Mouse (Mus musculus) bone marrow macrophage, adult 2 months (primary cell): ENCODE measurements around the gene Ralgps1. TPM values are rescaled to one million over a fixed set of nuclear protein-coding genes. Genes with fewer than 3 reads are reported as not detected.
A peak's percentile ranks its signal among the peaks of the same experiment; 100 is the strongest.

Source experiments
- H3K27ac ChIP-seq: 2 replicates; pipeline ENCODE4 v1.5.1; 2012; ENCODE audit warnings: low read depth, low read length; ENCODE audit not compliant: insufficient read depth
- H3K4me1 ChIP-seq: 2 replicates; pipeline ENCODE4 v1.6.1; 2012; ENCODE audit warnings: low read length; ENCODE audit not compliant: control insufficient read depth, insufficient read depth
- H3K4me3 ChIP-seq: 2 replicates; pipeline ENCODE4 v1.5.1; 2012; ENCODE audit warnings: mild to moderate bottlenecking, low read length, moderate library complexity; ENCODE audit not compliant: insufficient read depth
- CTCF ChIP-seq: IDR thresholded peaks from 2 replicates; pipeline ENCODE4 v1.5.1; 2012; ENCODE audit warnings: low read depth, mild to moderate bottlenecking, low read length, moderate library complexity
- POLR2A ChIP-seq: IDR thresholded peaks from 2 replicates; pipeline ENCODE4 v1.6.1; 2012; ENCODE audit warnings: mild to moderate bottlenecking, low read depth, low read length, borderline replicate concordance
- polyA plus RNA-seq: library from polyadenylated mRNA; stranded (reverse); fragments of >200 nt; gene quantifications from 2 replicates; pipeline ENCODE4 v1.2.4, GENCODE M21; 2012; ENCODE audit not compliant: missing spikeins, insufficient read depth, insufficient read length

The Ralgps1 gene
- polyA plus RNA-seq, 1 experiment, result 7.6 TPM

DNA sequence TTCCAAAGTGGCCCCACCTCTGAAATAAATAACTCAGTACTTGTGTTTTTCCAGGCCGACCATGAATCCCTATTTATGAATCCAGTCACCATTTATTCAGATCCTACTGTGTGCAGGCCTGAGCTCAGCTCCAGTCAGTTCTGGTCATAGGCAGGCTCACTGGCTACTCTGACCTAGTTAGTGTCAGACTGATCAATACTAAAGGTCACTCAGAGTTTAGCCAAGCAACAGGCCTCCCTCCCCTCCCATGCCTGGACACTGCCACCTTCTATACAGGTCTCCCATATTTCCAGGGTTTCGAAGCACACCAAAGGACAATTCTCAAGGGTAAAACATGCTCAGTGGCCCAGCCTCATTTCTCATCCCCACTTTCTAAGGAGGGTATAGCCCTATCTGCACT, 100.7 kb downstream of the Ralgps1 start:
- no peaks in the 10 kb centered on the region for H3K4me1 ChIP-seq
- no peak overlapping the region for H3K4me3 ChIP-seq
- H3K27ac ChIP-seq, result no peak overlapping the region
- TF ChIP-seq CTCF, result no peak
- no peak for TF ChIP-seq POLR2A

DNA sequence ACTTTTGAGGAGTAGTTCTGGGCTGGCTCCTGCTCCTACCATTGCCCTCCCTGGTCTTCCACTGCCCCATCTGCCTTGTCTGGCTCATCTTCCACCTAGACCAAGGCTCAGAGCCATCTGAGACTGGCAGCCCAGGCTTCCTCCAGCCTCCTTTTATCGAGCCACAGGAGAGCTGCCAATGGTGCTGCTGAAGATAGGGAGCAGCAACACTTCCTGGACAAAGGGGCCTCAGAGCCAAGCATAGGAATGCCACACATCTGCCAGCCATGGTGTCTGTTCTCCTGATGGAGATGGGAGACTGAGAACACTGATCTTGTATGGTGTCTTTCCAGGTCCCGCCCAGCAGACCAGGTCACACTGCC, 102.2 kb downstream of the Ralgps1 start:
- TF ChIP-seq POLR2A (no peak), CTCF (no peak)
- no peaks in the 10 kb centered on the region for H3K4me1 ChIP-seq
- H3K4me3 ChIP-seq, result no peak overlapping the region
- H3K27ac ChIP-seq, result no peak overlapping the region

DNA sequence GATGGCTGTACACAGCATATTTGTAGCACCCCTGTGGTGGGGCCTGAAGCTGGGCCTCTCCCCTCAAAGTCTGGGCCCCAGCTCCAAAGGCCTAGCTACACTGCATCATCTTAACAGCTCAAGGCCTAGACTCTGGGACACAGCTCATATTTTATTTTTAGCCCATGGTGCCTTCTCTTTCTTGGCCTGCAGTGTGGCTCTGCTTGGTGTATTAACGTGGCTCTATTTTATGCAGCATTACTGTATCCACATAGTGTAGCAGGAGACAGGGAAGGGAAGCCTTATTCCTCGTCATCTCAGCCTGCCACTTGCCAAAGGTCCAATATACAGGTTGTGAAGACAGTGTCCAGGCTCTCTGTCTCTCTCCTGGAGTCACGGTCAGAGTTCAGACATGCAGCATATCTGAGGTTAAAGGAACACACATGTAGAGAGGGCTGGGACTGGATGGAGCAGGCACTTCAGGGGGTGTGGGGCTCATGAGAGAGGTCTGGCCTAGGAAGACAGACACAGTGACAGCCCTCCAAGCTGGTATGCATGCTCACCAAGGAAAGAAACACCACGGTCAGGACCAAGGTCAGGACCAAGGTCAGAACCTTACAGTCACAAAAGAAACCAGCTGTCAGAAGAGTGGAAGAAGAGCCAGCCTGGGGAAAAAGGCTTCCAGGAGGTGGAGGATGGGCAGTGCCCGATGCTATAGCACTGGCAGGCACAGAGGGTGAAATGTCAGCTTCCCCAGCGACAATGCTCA, 102.7 kb downstream of the Ralgps1 start:
- no peak overlapping the region for H3K4me3 ChIP-seq
- no peak for TF ChIP-seq POLR2A
- TF ChIP-seq CTCF, result no peak
- H3K27ac ChIP-seq, result no peak overlapping the region
- no peaks in the 10 kb centered on the region for H3K4me1 ChIP-seq

DNA sequence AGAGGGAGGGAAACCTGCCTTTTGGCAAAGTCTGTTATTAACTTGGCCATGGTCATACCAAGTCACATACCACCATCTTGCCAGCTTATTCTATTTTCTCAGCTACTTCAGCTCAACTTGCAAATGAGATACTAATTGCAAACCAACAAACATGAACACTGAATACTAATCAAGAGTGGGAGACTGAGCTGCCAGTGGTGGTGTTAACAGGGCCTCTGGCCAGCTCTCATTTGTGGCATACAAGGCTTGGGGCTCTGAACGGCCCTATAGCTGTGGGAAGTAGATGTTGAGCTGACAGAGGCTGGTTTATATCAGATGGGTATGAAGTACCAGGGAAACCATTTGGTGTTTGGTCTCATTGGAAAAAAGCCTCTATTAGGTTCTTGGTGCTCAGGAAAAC, 104.2 kb downstream of the Ralgps1 start:
- no peaks in the 10 kb centered on the region for H3K4me1 ChIP-seq
- H3K4me3 ChIP-seq, result no peak overlapping the region
- TF ChIP-seq POLR2A (no peak), CTCF (no peak)
- no peak overlapping the region for H3K27ac ChIP-seq

DNA sequence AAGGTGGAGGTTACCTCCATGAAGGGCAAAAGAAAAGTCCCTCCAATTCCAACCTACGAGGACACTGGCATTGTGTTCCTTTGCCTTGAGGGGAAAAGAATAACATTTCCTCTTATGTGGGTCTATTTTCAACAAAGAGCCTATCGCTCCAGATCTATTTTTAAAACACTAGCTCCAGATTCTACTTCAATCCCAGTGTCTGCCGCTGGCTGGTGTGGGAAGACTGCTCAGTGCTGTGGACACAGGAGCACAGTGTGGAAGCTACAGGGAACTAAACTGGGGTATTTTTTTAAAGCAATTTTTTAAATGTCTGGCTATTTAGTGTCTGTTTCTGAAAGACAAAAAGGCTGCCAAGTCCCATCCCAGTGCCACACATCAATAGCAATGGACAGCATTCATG, 105.5 kb downstream of the Ralgps1 start:
- Histone ChIP-seq H3K4me3 (no peak overlapping the region), H3K27ac (no peak overlapping the region), H3K4me1 (no peaks in the 10 kb centered on the region)
- no peak for TF ChIP-seq CTCF
- no peak for TF ChIP-seq POLR2A

DNA sequence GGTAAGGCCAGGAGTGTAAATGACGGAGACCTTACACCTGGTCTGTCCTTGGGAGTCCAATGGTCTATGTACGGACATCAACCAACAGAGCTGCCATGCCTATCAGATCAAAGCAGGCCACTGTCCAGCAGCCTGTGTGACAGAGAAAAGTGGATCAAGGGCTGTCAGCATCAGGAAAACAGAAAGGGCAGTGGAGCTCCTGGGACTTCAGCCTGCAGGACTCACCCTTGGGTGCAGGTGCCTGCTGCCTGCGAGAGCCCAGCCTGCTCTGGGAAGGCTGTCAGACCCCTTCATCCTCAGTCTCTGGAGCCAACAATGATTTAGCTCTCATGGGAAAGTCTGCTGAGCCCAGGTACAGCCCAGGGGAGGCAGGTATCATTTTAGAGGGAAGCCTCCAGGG, 109.8 kb downstream of the Ralgps1 start:
- H3K27ac ChIP-seq, result no peak overlapping the region
- TF ChIP-seq POLR2A, result no peak
- TF ChIP-seq CTCF, result no peak
- H3K4me1 ChIP-seq, result peaks cover 4% of the 10 kb centered on the region; the same call in 1 of the 2 replicates
- no peak overlapping the region for H3K4me3 ChIP-seq

DNA sequence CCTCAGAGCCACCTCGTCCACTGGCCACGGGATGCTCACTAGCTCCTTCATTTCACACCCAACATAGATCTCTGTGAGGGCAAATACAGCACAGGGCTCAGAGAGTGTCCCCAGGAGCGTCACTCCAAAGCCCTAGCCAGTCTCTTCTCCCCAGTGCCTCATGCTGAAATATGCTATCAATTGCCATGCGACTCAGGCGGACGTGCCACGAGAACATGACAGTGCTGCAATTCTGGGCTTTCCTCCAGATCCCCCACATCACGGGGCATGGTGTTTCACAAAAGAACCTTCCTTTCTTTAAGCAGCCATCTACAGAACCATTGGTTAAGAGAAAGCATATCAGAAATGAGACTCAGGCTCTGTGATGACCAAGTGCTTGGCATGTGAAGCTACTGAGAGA, 110.5 kb downstream of the Ralgps1 start:
- Histone ChIP-seq H3K4me1 (peaks cover 4% of the 10 kb centered on the region; the same call in 1 of the 2 replicates), H3K4me3 (no peak overlapping the region), H3K27ac (no peak overlapping the region)
- TF ChIP-seq POLR2A, result no peak
- TF ChIP-seq CTCF, result no peak

DNA sequence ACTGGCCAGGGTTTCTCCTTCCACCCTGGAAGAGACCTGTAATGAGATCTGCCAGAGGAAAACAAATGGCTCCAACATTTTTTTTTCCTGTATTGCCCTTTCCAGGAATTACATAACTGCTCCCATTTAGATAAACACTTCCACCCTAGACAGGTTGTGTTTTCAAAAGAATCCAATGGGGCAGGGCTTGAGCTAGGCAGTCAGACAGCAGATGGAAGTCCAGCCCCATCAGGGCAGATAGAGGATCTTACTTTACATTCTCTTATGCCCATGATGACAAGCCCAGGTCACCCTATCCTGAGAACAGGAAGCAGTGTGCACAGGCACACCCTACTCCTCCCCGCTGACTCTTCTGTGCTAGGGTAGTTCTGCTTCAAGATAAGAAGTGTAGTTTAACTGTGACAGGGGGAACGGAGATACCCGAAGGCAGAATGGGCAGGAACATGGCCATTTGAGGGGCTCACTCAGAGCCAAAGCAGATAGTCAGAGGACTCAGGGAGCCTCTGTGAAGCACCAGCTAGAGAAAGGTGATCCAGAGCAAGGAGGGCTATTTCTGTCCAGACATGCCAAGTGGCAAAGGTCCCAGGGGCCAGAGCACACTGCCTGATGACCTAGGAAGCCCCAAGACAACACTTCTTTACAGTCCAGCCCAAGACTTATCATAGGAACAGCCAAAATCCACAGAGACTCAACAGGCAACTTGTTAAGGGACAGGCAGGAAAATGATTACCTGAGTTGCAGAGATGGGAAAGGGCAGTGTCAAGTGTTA, 114.3 kb downstream of the Ralgps1 start:
- no peak overlapping the region for H3K27ac ChIP-seq
- no peak overlapping the region for H3K4me3 ChIP-seq

DNA sequence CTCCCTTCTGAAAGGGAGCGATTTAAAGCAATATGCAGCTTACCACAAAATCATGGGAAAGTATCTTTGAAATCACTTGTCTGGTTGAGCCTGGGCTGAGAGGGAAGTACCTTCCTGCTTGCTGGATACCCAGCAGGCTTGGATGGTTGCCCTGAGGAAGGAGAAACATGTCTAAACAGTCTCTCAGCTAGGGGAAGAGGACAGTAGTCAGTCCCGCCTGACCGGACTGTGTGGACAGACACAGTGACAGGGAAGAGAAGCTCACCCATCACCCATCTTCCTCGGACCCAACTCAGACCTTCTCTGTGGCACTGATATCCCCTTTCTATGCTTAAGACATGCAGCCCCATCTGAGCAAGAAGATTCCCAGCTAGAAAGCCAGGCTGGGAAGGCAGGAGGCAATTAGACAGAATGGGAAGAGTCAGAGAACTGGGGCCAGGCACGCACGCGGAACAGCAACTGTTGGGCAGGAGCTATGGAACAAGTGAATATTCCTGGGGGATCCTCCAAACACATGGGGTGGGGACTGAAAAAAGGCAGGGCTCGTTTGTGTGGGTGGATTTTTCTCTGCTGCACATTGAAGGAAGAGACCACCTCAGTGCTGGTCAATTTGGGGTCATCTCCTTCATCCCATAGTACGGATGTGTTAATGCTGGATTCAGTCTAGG, 116.8 kb downstream of the Ralgps1 start:
- Histone ChIP-seq H3K4me1 (peaks cover 14% of the 10 kb centered on the region), H3K4me3 (no peak overlapping the region), H3K27ac (no peak overlapping the region)
- TF ChIP-seq POLR2A, result no peak
- TF ChIP-seq CTCF, result no peak

More for the DNA sequence above, 114.3 kb downstream of the Ralgps1 start:
- H3K4me1 ChIP-seq, result peaks cover 14% of the 10 kb centered on the region
- no peak for TF ChIP-seq POLR2A
- TF ChIP-seq CTCF, result 0 out of 2 replicates have a peak, but pooled peaks have one; percentile 7

DNA sequence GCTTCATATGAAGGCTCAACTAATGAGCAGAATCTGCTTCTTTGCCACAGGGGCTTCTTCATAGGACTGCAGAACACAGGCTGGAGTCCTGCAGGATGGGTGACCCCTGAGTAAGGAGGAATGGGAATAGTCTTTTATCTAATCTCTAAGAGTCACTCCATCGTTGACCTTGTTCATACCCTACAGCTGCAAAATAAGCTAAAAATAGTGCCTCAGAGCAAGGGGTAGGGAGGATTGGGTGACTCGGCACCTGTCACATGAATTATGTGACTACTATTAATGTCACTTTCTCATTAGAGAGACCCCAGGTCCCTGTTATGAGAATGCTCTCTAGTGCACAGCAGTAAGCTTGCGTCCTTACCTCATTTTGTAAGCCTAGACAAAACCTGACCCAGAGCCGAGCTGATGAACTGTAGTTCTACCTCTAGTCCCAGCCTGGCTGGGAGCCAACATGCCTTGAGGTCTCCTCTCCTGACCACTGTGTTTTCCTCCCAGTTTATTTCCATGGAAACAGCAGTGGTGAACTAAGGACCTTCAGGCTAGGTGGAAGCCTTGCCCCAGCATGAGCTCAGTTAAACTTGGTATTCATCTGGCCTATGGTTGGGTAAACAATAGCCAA, 117.6 kb downstream of the Ralgps1 start:
- TF ChIP-seq POLR2A (no peak), CTCF (no peak)
- Histone ChIP-seq H3K4me3 (no peak overlapping the region), H3K4me1 (peaks cover 14% of the 10 kb centered on the region), H3K27ac (no peak overlapping the region)
